Mouse (Mus musculus) lung, embryonic 14.5 days (tissue): ENCODE results near the gene Shmt1. TPM values are rescaled to one million over a fixed set of nuclear protein-coding genes. Genes with fewer than 3 reads are reported as not detected.

Experiments
- ATAC-seq: fragments of 200-750 bp; cut with Nextera tagmentation; 2 replicates; pipeline ENCODE4 v1.8.0; 2017; ENCODE audit warnings: mild to moderate bottlenecking, moderate TSS enrichment, moderate library complexity; ENCODE audit not compliant: insufficient read depth
- DNase-seq: peaks from one replicate; pipeline ENCODE4 v3.0.0-alpha.2; 2015
- H3K27ac ChIP-seq: fragments of 300-500 bp; sonication (generic); 2 replicates; pipeline ENCODE4 v1.5.1; 2014; ENCODE audit warnings: low read depth, mild to moderate bottlenecking, moderate library complexity
- H3K27me3 ChIP-seq: fragments of 300-500 bp; sonication (generic); 2 replicates; pipeline ENCODE4 v1.6.1; 2014; ENCODE audit warnings: low read length, control low read depth; ENCODE audit not compliant: insufficient read depth
- H3K36me3 ChIP-seq: fragments of 300-500 bp; sonication (generic); 2 replicates; pipeline ENCODE4 v1.6.1; 2014; ENCODE audit warnings: control low read depth; ENCODE audit not compliant: insufficient read depth
- H3K4me1 ChIP-seq: fragments of 300-500 bp; sonication (generic); 2 replicates; pipeline ENCODE4 v1.6.1; 2014; ENCODE audit warnings: antibody characterized with exemption, control low read depth; ENCODE audit not compliant: insufficient read depth
- H3K4me2 ChIP-seq: fragments of 300-500 bp; sonication (generic); 2 replicates; pipeline ENCODE4 v1.6.1; 2014; ENCODE audit warnings: mild to moderate bottlenecking
- H3K4me3 ChIP-seq: fragments of 300-500 bp; sonication (generic); 2 replicates; pipeline ENCODE4 v1.5.1; 2014; ENCODE audit warnings: low read depth, low read length
- H3K9ac ChIP-seq: fragments of 300-500 bp; sonication (generic); 2 replicates; pipeline ENCODE4 v1.6.1; 2014
- H3K9me3 ChIP-seq: fragments of 300-500 bp; sonication (generic); 2 replicates; pipeline ENCODE4 v1.6.1; 2016; ENCODE audit warnings: low read depth, low read length, control low read depth
- CTCF ChIP-seq: IDR thresholded peaks from 2 replicates; pipeline ENCODE4 v1.5.1; 2016; ENCODE audit warnings: antibody characterized with exemption, low read depth
- WGBS: fragments of 180-500 bp; shearing (Covaris S2); extraction: QIAGEN DNeasy Blood & Tissue Kit; methylation state at CpG from one replicate; pipeline ENCODE4 v1.1.7; 2014; 5-methylcytosine and 5-hydroxymethylcytosine counted together
- polyA plus RNA-seq: library from polyadenylated mRNA; unstranded; fragments of >200 nt; fragmentation: Nextera tagmentation; extraction: Ambion mirVana; gene quantifications from 2 replicates; pipeline ENCODE4 v1.2.1, GENCODE M21; 2014

The Shmt1 gene
- polyA plus RNA-seq, 1 experiment from 2014 or later = 63.6 TPM

GRCm38 (mm10) chr11:60770776-60771175 is 40.7 kb downstream of the Shmt1 start:
- ATAC-seq = no peak

GRCm38 (mm10) chr11:60769322-60769721 is 42.2 kb downstream of the Shmt1 start:
- Histone ChIP-seq H3K9me3 (no peaks in the 10 kb centered on the region), H3K4me3 (no peak overlapping the region), H3K27me3 (no peaks in the 10 kb centered on the region), H3K9ac (no peak overlapping the region), H3K27ac (no peak overlapping the region), H3K36me3 (no peaks in the 10 kb centered on the region), H3K4me2 (no peak overlapping the region), H3K4me1 (peaks cover 3% of the 10 kb centered on the region; the same call in 1 of the 2 replicates)
- ATAC-seq (no peak), DNase-seq (no peak)
- WGBS = 80% methylated on average over 2 of the region's 2 CpGs
- TF ChIP-seq CTCF = no peak

More at GRCm38 (mm10) chr11:60770776-60771175, 40.7 kb downstream of the Shmt1 start:
- 87% methylated on average over 3 of the region's 3 CpGs for WGBS
- H3K27me3 ChIP-seq = no peaks in the 10 kb centered on the region
- no peak overlapping the region for H3K27ac ChIP-seq
- no peaks in the 10 kb centered on the region for H3K9me3 ChIP-seq
- H3K4me3 ChIP-seq = no peak overlapping the region
- DNase-seq = no peak
- H3K36me3 ChIP-seq = no peaks in the 10 kb centered on the region
- H3K4me2 ChIP-seq = no peak overlapping the region
- H3K9ac ChIP-seq = no peak overlapping the region
- peaks cover 8% of the 10 kb centered on the region for H3K4me1 ChIP-seq
- TF ChIP-seq CTCF = no peak

DNA sequence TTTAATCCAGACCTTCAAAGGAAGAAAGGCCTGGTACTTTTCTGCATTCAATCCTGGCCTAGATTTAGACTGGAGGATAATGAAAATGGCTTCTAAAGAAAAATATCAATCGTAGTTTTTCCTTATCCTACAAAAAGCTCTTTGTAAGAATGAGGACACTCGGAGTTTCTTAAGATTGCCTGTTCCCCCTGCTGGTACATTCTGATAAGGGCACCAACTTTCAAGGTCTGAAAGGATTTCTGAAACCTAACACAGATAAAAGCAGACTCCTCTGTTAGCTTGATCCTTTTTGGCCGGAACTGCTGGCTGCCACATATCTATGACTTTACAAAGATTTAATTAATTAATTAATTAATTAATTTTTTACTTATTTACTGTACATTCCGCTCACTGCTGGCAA is 44.5 kb downstream of the Shmt1 start:
- Histone ChIP-seq H3K27ac (no peak overlapping the region), H3K27me3 (no peaks in the 10 kb centered on the region), H3K9ac (no peak overlapping the region), H3K4me3 (no peak overlapping the region), H3K36me3 (peaks cover 9% of the 10 kb centered on the region; the same call in 1 of the 2 replicates), H3K9me3 (no peaks in the 10 kb centered on the region), H3K4me2 (no peak overlapping the region), H3K4me1 (no peaks in the 10 kb centered on the region)
- no peak for ATAC-seq
- DNase-seq = peak; percentile 12
- 0 out of 2 replicates have a peak, but pooled peaks have one; percentile 11 for TF ChIP-seq CTCF
- 84% methylated on average over 4 of the region's 4 CpGs for WGBS

GRCm38 (mm10) chr11:60761681-60762080 is 49.8 kb downstream of the Shmt1 start:
- 92% methylated on average over 3 of the region's 3 CpGs for WGBS
- no peaks in the 10 kb centered on the region for H3K9me3 ChIP-seq
- no peak overlapping the region for H3K4me3 ChIP-seq
- no peak for DNase-seq
- H3K9ac ChIP-seq = no peak overlapping the region
- no peak for ATAC-seq
- no peaks in the 10 kb centered on the region for H3K27me3 ChIP-seq
- H3K27ac ChIP-seq = no peak overlapping the region
- TF ChIP-seq CTCF = no peak
- H3K4me2 ChIP-seq = no peak overlapping the region
- peaks cover 51% of the 10 kb centered on the region for H3K36me3 ChIP-seq
- no peaks in the 10 kb centered on the region for H3K4me1 ChIP-seq

DNA sequence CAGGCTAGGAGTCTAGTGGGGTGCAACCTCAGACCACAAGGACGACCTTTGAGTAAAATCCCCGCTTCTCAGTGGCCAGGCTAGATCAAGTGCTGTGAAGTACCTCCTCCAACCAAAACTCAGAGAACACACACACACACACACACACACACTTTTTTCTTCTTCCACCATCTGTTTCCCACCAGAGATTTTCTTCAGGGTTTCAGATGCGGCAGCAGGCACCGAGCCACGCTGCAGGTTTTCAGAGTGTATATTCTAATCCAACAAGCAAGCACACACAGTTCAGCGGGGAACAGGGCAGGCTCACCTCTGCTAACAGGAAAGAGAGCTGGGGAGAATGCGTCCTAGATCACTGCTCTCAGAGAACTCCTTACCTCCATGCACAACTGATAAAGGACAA is 55.9 kb downstream of the Shmt1 start:
- Histone ChIP-seq H3K4me2 (no peak overlapping the region), H3K27ac (no peak overlapping the region), H3K36me3 (peaks cover 83% of the 10 kb centered on the region), H3K27me3 (no peaks in the 10 kb centered on the region), H3K9ac (no peak overlapping the region), H3K4me3 (no peak overlapping the region), H3K4me1 (no peaks in the 10 kb centered on the region), H3K9me3 (no peaks in the 10 kb centered on the region)
- ATAC-seq = no peak
- DNase-seq = no peak
- no peak for TF ChIP-seq CTCF
- 87% methylated on average over 7 of the region's 7 CpGs for WGBS

- H3K9me3 ChIP-seq = no peaks in the 10 kb centered on the region
- ATAC-seq (no peak), DNase-seq (no peak)
- WGBS = 93% methylated on average over 3 of the region's 3 CpGs
- H3K27ac ChIP-seq = no peak overlapping the region
- no peak for TF ChIP-seq CTCF
- H3K4me1 ChIP-seq = no peaks in the 10 kb centered on the region
- no peak overlapping the region for H3K4me2 ChIP-seq
- H3K27me3 ChIP-seq = no peaks in the 10 kb centered on the region
- no peak overlapping the region for H3K4me3 ChIP-seq
- no peak overlapping the region for H3K9ac ChIP-seq
- peaks cover 63% of the 10 kb centered on the region for H3K36me3 ChIP-seq
Observed at GRCm38 (mm10) chr11:60740321-60740720, 71.2 kb downstream of the Shmt1 start.

Other genes starting within 250 kb of the Shmt1 start
- 64.6 and 69.6 TPM in 2 replicates for gene Llgl1, start 112.0 kb downstream of the Shmt1 start, polyA plus RNA-seq
- gene Flii, start 84.5 kb downstream of the Shmt1 start, polyA plus RNA-seq = 86.2 and 88.6 TPM in 2 replicates
- gene Mief2, start 83.3 kb downstream of the Shmt1 start, polyA plus RNA-seq = 12.9 and 15.3 TPM in 2 replicates
- 20.2 and 22.2 TPM in 2 replicates for gene Top3a, start 34.4 kb downstream of the Shmt1 start, polyA plus RNA-seq
- gene Smcr8, start 34.2 kb downstream of the Shmt1 start, polyA plus RNA-seq = 6.6 and 8.3 TPM in 2 replicates
- gene Dhrs7b, start 18.9 kb upstream of the Shmt1 start, polyA plus RNA-seq = 34.4 and 36.3 TPM in 2 replicates
- gene Tmem11, start 67.6 kb upstream of the Shmt1 start, polyA plus RNA-seq = 66.4 and 73.4 TPM in 2 replicates
- gene Natd1, start 103.0 kb upstream of the Shmt1 start, polyA plus RNA-seq = 19.1 and 24.5 TPM in 2 replicates
- gene Map2k3, start 120.3 kb upstream of the Shmt1 start, polyA plus RNA-seq = 100.0 and 102 TPM in 2 replicates
- gene Kcnj12, start 210.8 kb upstream of the Shmt1 start, polyA plus RNA-seq = 0.26 and 0.30 TPM in 2 replicates